Mouse (Mus musculus) limb, embryonic 11.5 days (tissue): ENCODE measurements at regions not wholly inside any gene's neighbourhood (a gene's known extent, or its start where the extent isn't known, plus 50 kb on each side); places are given as distances from the start of the nearest gene placed in this dataset.

Source experiments
- ATAC-seq: fragments of 200-750 bp; cut with Nextera tagmentation; 2 replicates; pipeline ENCODE4 v1.8.0; 2017; ENCODE audit warnings: low read depth; ENCODE audit not compliant: insufficient number of reproducible peaks, low FRiP score, low TSS enrichment
- DNase-seq: peaks from one replicate; pipeline ENCODE4 v3.0.0-alpha.2; 2015; ENCODE audit warnings: low spot score
- H3K27ac ChIP-seq: fragments of 300-500 bp; sonication (generic); replicated peaks from 2 replicates; pipeline ENCODE4 v1.5.1; 2014; ENCODE audit warnings: low read depth, mild to moderate bottlenecking, low read length
- H3K27me3 ChIP-seq: fragments of 300-500 bp; sonication (generic); 2 replicates; pipeline ENCODE4 v1.6.1; 2014; ENCODE audit warnings: mild to moderate bottlenecking, low read length, mixed read lengths; ENCODE audit not compliant: control insufficient read depth, insufficient read depth
- H3K36me3 ChIP-seq: fragments of 300-500 bp; sonication (generic); 2 replicates; pipeline ENCODE4 v1.6.1; 2014; ENCODE audit warnings: mild to moderate bottlenecking, low read length, moderate library complexity, mixed read lengths; ENCODE audit not compliant: control insufficient read depth, insufficient read depth
- H3K4me1 ChIP-seq: fragments of 300-500 bp; sonication (generic); 2 replicates; pipeline ENCODE4 v1.6.1; 2014; ENCODE audit warnings: low read length, mixed read lengths; ENCODE audit not compliant: control insufficient read depth, insufficient read depth
- H3K4me2 ChIP-seq: fragments of 300-500 bp; sonication (generic); 2 replicates; pipeline ENCODE4 v1.6.1; 2014; ENCODE audit warnings: low read depth, mild to moderate bottlenecking, moderate library complexity; ENCODE audit not compliant: severe bottlenecking
- H3K4me3 ChIP-seq: fragments of 300-500 bp; sonication (generic); 2 replicates; pipeline ENCODE4 v1.5.1; 2014; ENCODE audit warnings: low read depth, low read length
- H3K9ac ChIP-seq: fragments of 300-500 bp; sonication (generic); 2 replicates; pipeline ENCODE4 v1.6.1; 2014; ENCODE audit warnings: mild to moderate bottlenecking, low read length
- H3K9me3 ChIP-seq: fragments of 300-500 bp; sonication (generic); 2 replicates; pipeline ENCODE4 v1.6.1; 2016; ENCODE audit warnings: low read length; ENCODE audit not compliant: control insufficient read depth
- WGBS: fragments of 180-500 bp; shearing (Covaris S2); extraction: QIAGEN DNeasy Blood & Tissue Kit; methylation state at CpG from one replicate; pipeline ENCODE4 v1.1.7; 2014; 5-methylcytosine and 5-hydroxymethylcytosine counted together

GRCm38 (mm10) chr4:68284845-68285244, 669.4 kb downstream of the Brinp1 start:
- Histone ChIP-seq H3K27ac (no peak overlapping the region), H3K4me2 (no peak overlapping the region), H3K36me3 (no peaks in the 10 kb centered on the region), H3K9ac (no peak overlapping the region), H3K4me1 (no peaks in the 10 kb centered on the region), H3K4me3 (no peak overlapping the region), H3K27me3 (no peaks in the 10 kb centered on the region), H3K9me3 (no peaks in the 10 kb centered on the region)
- no peak for ATAC-seq
- no peak for DNase-seq
- WGBS: 45% methylated on average over 1 of the region's 1 CpGs

- no peaks in the 10 kb centered on the region for H3K9me3 ChIP-seq
- no peaks in the 10 kb centered on the region for H3K4me1 ChIP-seq
- H3K27me3 ChIP-seq: no peaks in the 10 kb centered on the region
- no peak overlapping the region for H3K4me3 ChIP-seq
- 80% methylated on average over 1 of the region's 1 CpGs for WGBS
- H3K27ac ChIP-seq: no peak overlapping the region
- DNase-seq (no peak), ATAC-seq (no peak)
- H3K36me3 ChIP-seq: no peaks in the 10 kb centered on the region
- H3K4me2 ChIP-seq: no peak overlapping the region
- no peak overlapping the region for H3K9ac ChIP-seq
Measured at GRCm38 (mm10) chr4:68280903-68281302, 673.3 kb downstream of the Brinp1 start.

GRCm38 (mm10) chr4:68275063-68275708, 679.0 kb downstream of the Brinp1 start:
- ATAC-seq (no peak), DNase-seq (no peak)
- Histone ChIP-seq H3K36me3 (no peaks in the 10 kb centered on the region), H3K27me3 (no peaks in the 10 kb centered on the region), H3K9ac (no peak overlapping the region), H3K27ac (no peak overlapping the region), H3K4me2 (no peak overlapping the region), H3K4me1 (no peaks in the 10 kb centered on the region), H3K9me3 (no peaks in the 10 kb centered on the region), H3K4me3 (no peak overlapping the region)
- 91% methylated on average over 3 of the region's 3 CpGs for WGBS
